Mouse (Mus musculus) intestine, embryonic 16.5 days (tissue): Measurements from ENCODE around the gene Tgm2. TPM values are rescaled to one million over a fixed set of nuclear protein-coding genes. Genes with fewer than 3 reads are reported as not detected.

Source experiments
- ATAC-seq: fragments of 200-750 bp; cut with Nextera tagmentation; 2 replicates; pipeline ENCODE4 v1.8.0; 2017; ENCODE audit warnings: moderate TSS enrichment, moderate library complexity
- H3K27ac ChIP-seq: fragments of 300-500 bp; sonication (generic); 2 replicates; pipeline ENCODE4 v1.5.1; 2014; ENCODE audit warnings: mild to moderate bottlenecking, low read length
- H3K27me3 ChIP-seq: fragments of 300-500 bp; sonication (generic); replicated peaks from 2 replicates; pipeline ENCODE4 v1.6.1; 2014; ENCODE audit warnings: low read length, control low read depth, mixed read lengths; ENCODE audit not compliant: control insufficient read depth, insufficient read depth
- H3K36me3 ChIP-seq: fragments of 300-500 bp; sonication (generic); 2 replicates; pipeline ENCODE4 v1.6.1; 2014; ENCODE audit warnings: low read length, control low read depth; ENCODE audit not compliant: control insufficient read depth, insufficient read depth
- H3K4me1 ChIP-seq: fragments of 300-500 bp; sonication (generic); 2 replicates; pipeline ENCODE4 v1.6.1; 2014; ENCODE audit warnings: low read length, control low read depth, mixed read lengths; ENCODE audit not compliant: control insufficient read depth, insufficient read depth
- H3K4me2 ChIP-seq: fragments of 300-500 bp; sonication (generic); 2 replicates; pipeline ENCODE4 v1.6.1; 2014; ENCODE audit warnings: low read depth, low read length, control low read depth
- H3K4me3 ChIP-seq: fragments of 300-500 bp; sonication (generic); 2 replicates; pipeline ENCODE4 v1.5.1; 2014; ENCODE audit warnings: mild to moderate bottlenecking, low read length
- H3K9ac ChIP-seq: fragments of 300-500 bp; sonication (generic); 2 replicates; pipeline ENCODE4 v1.6.1; 2014; ENCODE audit warnings: low read depth, low read length
- H3K9me3 ChIP-seq: fragments of 300-500 bp; sonication (generic); 2 replicates; pipeline ENCODE4 v1.6.1; 2016; ENCODE audit warnings: low read length, control low read depth; ENCODE audit not compliant: control insufficient read depth
- WGBS: fragments of 180-500 bp; shearing (Covaris S2); extraction: QIAGEN DNeasy Blood & Tissue Kit; methylation state at CpG from one replicate; pipeline ENCODE4 v1.1.7; 2014; 5-methylcytosine and 5-hydroxymethylcytosine counted together
- polyA plus RNA-seq: library from polyadenylated mRNA; unstranded; fragments of >200 nt; fragmentation: Nextera tagmentation; extraction: Ambion mirVana; gene quantifications from 2 replicates; pipeline ENCODE4 v1.2.1, GENCODE M21; 2015

Gene Tgm2
- polyA plus RNA-seq, 1 experiment from 2014 or later: 96.5 TPM

DNA sequence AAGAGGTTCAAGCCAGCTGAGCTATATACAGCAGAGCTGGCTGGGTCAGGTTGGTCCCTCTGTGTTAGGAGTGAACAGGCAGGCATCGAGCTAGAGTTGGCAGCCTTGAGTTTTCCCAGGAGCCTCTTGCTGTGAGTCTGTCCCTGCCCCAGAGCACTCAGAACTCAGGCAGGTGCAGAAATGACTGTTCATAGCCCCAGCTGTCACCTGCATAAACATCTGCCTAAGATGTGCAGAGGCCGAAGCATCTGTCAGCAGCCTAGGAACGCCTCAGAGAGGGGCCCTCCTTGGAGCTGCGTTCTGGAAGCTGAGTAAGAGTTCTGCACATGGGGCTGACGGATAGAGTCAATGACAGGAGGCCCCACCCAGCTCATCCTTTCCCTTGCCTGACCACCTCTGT lies 31.3 kb downstream of the Tgm2 start:
- peak overlapping the region; percentile 3 for H3K27ac ChIP-seq
- H3K9me3 ChIP-seq: no peaks in the 10 kb centered on the region
- ATAC-seq: 0 out of 2 replicates have a peak, but pooled peaks have one; percentile 14
- no peak overlapping the region for H3K4me2 ChIP-seq
- H3K36me3 ChIP-seq: no peaks in the 10 kb centered on the region; the same call in 1 of the 2 replicates
- no peak overlapping the region for H3K4me3 ChIP-seq
- peaks cover 27% of the 10 kb centered on the region for H3K4me1 ChIP-seq
- WGBS: 37% methylated on average over 5 of the region's 5 CpGs
- no peaks in the 10 kb centered on the region for H3K27me3 ChIP-seq
- H3K9ac ChIP-seq: no peak overlapping the region

DNA sequence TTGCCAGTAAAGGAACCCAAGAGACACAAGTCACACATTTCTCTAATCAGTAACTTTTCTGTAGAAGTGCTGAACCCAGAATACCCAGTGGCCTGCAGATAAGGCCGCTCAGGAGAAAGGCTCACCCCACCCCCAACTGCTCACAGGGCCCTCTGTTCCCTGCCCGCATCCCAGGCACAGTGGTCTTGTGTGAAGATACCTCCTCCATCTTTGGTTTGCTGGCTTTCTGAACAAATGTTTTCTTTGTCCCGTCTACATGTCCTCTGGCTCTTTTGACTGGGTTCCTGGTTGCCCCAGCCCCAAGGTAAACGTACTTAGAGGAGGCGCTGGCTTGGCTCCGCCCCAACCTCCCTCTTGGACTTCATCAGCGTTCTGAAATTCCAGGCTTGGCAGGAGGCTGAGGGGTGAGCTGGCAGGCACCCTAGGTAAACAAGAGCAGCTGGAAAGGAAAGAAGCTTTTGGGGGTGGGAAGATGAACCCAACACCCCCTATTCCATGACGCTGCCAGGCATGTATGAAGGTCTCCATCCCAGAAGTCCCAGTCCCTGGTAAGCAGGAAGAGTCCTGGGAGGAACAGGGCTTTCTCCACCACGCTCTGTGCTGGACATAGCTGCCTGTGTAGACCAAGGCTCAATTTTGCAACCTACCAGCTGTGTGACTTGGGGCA lies 32.5 kb downstream of the Tgm2 start:
- 24% methylated on average over 9 of the region's 9 CpGs for WGBS
- Histone ChIP-seq H3K4me1 (peaks cover 37% of the 10 kb centered on the region), H3K9ac (peak overlapping the region; percentile 50; the same call in 1 of the 2 replicates), H3K4me3 (peak overlapping the region; percentile 8), H3K36me3 (no peaks in the 10 kb centered on the region; the same call in 1 of the 2 replicates), H3K4me2 (peak overlapping the region; percentile 41), H3K27me3 (no peaks in the 10 kb centered on the region), H3K9me3 (no peaks in the 10 kb centered on the region), H3K27ac (peak overlapping the region; percentile 88)
- ATAC-seq: peak; percentile 87

DNA sequence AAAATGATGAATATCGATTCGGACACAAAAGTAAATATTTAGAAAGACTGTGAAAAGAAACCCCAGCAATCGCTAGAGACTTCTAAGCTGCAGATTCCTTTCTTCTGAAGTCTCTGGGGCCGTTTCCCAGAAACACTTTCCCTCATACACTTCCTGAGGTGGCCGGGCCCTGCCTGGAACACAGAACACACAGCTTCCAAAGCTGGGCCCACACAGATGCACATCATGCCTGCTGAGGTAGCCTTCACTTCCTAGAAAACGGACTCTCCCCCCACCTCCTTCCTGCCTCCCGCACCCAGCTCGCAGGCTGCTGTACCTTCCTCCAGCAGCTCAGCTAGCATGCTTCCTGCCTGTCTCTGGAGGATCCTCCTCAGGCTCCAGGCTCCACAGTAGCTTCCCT lies 36.7 kb downstream of the Tgm2 start:
- no peaks in the 10 kb centered on the region for H3K9me3 ChIP-seq
- no peaks in the 10 kb centered on the region for H3K27me3 ChIP-seq
- H3K36me3 ChIP-seq: no peaks in the 10 kb centered on the region
- peaks cover 37% of the 10 kb centered on the region for H3K4me1 ChIP-seq
- H3K4me3 ChIP-seq: no peak overlapping the region
- H3K4me2 ChIP-seq: no peak overlapping the region
- peak overlapping the region; percentile 89 for H3K27ac ChIP-seq
- WGBS: 13% methylated on average over 8 of the region's 8 CpGs
- 0 out of 2 replicates have a peak, but pooled peaks have one; percentile 2 for ATAC-seq
- H3K9ac ChIP-seq: peak overlapping the region; percentile 52; the same call in 1 of the 2 replicates

DNA sequence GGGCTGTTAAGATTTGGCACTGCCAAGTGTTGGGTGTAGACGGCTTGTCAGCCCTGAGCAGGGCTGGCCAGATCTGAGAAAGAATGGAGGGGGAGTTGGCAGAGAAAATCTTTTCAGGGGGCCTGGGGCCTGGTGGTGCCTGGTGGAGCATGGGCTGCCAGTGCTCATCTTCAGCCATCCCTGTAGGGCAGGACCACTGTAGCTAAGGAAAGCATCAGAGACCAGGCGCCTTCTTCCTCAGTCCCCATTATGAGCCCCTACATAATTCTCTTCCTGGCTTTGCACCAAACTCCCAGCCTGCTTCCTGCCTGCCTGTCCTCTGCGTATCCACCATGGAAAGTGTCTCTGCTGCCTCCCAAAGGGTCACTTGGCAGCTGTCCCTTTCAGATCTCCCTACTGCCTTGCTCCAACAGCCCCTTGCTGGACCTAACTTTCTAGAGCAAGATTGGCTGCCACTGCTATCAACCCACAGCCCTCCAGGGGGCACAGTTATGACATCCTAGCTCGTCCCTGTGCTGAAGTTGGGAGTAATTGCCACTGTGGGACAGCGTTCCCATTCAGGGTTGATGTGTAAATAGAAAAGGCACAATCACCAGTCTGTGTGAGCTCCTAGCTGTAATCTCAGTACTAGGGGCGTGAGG lies 39.2 kb downstream of the Tgm2 start:
- Histone ChIP-seq H3K4me1 (peaks cover 23% of the 10 kb centered on the region), H3K9me3 (no peaks in the 10 kb centered on the region), H3K36me3 (no peaks in the 10 kb centered on the region), H3K27me3 (no peaks in the 10 kb centered on the region), H3K9ac (no peak overlapping the region), H3K4me3 (no peak overlapping the region), H3K4me2 (no peak overlapping the region), H3K27ac (peak overlapping the region; percentile 65)
- WGBS: 21% methylated on average over 6 of the region's 6 CpGs
- peak; percentile 61 for ATAC-seq

DNA sequence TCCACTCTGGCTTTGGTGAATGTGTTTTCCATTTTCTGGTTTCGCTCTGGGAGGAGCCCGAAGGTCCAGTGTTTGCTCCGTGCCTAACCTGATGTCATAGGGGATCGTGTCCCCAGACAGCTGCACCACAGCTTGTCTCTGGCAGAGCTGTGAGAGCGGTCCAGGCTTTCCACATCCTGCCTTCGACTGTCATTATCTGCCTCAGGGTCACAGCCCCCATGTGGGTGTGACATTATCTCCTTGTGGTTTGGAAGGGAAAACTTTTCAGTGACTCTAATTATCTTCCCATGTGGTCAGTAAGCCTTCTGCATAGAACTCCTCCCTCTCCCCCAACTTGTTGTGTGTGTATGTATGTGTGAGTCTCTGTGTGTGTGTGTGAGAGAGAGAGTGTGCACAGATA lies 40.6 kb downstream of the Tgm2 start:
- WGBS: 89% methylated on average over 6 of the region's 6 CpGs
- no peak overlapping the region for H3K4me3 ChIP-seq

DNA sequence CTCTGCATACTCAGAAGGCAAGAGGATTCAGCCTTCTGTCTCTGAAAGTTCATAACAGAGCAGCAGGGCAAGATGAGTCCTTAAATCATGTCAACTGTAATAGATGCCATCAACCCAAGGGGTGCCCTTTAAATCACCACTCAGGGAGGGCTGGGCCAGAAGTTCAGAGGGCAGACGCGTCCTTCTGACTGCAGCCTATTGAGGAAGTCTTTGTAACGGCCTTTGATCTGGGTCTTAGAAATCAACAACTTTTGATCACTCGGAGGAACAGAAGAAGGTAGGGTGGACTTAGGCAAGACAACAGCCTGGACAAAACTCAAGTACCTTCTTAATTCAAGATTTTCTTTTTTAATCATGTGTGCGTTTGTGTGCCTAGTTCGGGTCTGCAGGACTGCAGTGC lies 41.3 kb downstream of the Tgm2 start:
- WGBS: 80% methylated on average over 6 of the region's 6 CpGs

More for the DNA sequence above, 40.6 kb downstream of the Tgm2 start:
- H3K9ac ChIP-seq: no peak overlapping the region
- H3K36me3 ChIP-seq: no peaks in the 10 kb centered on the region
- H3K9me3 ChIP-seq: no peaks in the 10 kb centered on the region
- no peak overlapping the region for H3K27ac ChIP-seq
- no peak for ATAC-seq
- peaks cover 23% of the 10 kb centered on the region for H3K4me1 ChIP-seq
- H3K4me2 ChIP-seq: no peak overlapping the region
- no peaks in the 10 kb centered on the region for H3K27me3 ChIP-seq

DNA sequence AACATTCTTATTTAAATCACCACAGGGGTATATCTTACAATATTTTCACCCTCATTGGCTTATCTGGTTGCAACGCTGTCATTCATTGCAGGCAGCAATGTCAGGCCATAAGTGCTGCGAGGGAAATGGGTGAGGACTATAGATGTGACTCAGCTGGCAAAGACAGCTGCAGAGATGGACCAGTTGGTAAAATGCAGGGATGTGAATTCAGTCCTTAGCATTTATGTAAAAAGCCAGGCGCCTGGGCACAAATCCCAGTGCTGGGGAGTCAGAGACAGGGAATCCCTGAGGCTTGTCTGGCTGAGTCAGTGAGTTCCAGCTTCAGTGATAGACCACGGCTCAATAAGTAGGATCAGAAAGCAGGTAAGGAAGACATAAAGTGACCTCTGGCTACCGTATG lies 44.5 kb downstream of the Tgm2 start:
- no peak for ATAC-seq
- no peaks in the 10 kb centered on the region for H3K27me3 ChIP-seq
- no peak overlapping the region for H3K4me3 ChIP-seq
- no peak overlapping the region for H3K9ac ChIP-seq
- H3K27ac ChIP-seq: no peak overlapping the region
- 75% methylated on average over 5 of the region's 5 CpGs for WGBS
- H3K4me2 ChIP-seq: no peak overlapping the region
- no peaks in the 10 kb centered on the region for H3K36me3 ChIP-seq
- H3K9me3 ChIP-seq: no peaks in the 10 kb centered on the region
- H3K4me1 ChIP-seq: peaks cover 7% of the 10 kb centered on the region

More for the DNA sequence above, 41.3 kb downstream of the Tgm2 start:
- no peaks in the 10 kb centered on the region for H3K27me3 ChIP-seq
- no peak overlapping the region for H3K9ac ChIP-seq
- peaks cover 28% of the 10 kb centered on the region for H3K4me1 ChIP-seq
- no peak for ATAC-seq
- no peak overlapping the region for H3K4me3 ChIP-seq
- no peak overlapping the region for H3K27ac ChIP-seq
- H3K36me3 ChIP-seq: no peaks in the 10 kb centered on the region
- no peaks in the 10 kb centered on the region for H3K9me3 ChIP-seq
- no peak overlapping the region for H3K4me2 ChIP-seq

DNA sequence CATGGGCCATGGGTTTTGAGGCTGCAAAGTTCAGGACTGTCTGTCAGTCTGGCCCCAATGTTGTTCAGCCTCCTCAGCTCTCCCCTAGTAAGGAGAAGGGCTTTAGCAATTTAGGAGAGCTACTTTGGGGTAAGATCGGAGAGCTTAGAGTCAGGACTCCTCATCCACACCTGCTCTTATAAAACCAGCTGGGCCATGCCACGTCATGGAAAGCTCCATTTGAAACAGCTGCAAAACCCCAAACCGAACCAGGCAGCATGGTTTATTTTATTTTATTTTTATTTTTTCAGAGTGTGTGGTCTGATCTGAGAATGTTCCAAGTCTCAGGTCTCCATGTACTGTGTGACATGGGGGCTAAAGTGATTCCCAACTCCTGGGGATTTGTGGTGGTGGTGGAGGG lies 46.7 kb downstream of the Tgm2 start:
- Histone ChIP-seq H3K27me3 (no peaks in the 10 kb centered on the region), H3K4me3 (no peak overlapping the region), H3K4me1 (peaks cover 19% of the 10 kb centered on the region), H3K9me3 (no peaks in the 10 kb centered on the region), H3K36me3 (no peaks in the 10 kb centered on the region), H3K27ac (no peak overlapping the region), H3K9ac (no peak overlapping the region), H3K4me2 (no peak overlapping the region)
- WGBS: 64% methylated on average over 3 of the region's 3 CpGs
- no peak for ATAC-seq

DNA sequence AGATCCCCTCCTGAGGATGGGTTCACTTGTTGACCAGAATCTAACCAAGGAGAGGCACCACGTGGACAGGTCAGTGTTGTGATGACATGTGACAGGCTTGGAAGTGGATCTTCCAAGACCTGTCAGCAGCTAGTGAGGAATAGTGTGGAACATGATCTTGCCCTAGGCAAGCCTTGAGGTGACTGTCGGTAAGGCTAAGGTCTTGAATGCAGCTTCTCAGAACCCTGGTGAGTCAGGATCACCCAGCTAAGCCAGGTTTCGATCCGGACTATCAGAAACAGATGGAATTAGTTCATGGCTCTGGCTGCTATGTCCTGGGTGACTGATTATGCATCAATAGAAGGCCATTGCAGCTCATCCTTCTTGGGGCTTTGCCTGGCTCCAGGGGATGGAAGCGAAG lies 47.5 kb downstream of the Tgm2 start:
- WGBS: 85% methylated on average over 5 of the region's 5 CpGs
- Histone ChIP-seq H3K4me1 (peaks cover 27% of the 10 kb centered on the region), H3K9me3 (no peaks in the 10 kb centered on the region), H3K9ac (no peak overlapping the region), H3K27ac (no peak overlapping the region), H3K4me3 (no peak overlapping the region), H3K27me3 (no peaks in the 10 kb centered on the region), H3K36me3 (no peaks in the 10 kb centered on the region), H3K4me2 (no peak overlapping the region)
- ATAC-seq: no peak
